In genomic region chr9:111679516-111679915, GRCm38 (mm10) we compare ENCODE assay signal across 31 mouse cellular contexts. TPM values are rescaled to one million over a fixed set of nuclear protein-coding genes. Genes with fewer than 3 reads are reported as not detected.
A peak's percentile ranks its signal among the peaks of the same experiment; 100 is the strongest.
DNase-seq lines count a peak whose midpoint lies in the region; ATAC-seq and TF ChIP-seq lines count a peak whose summit lies in the region.
"Had no signal": no experiment of that assay in that cellular context is flagged by ENCODE, and none has a peak within 500 bp of the region (broad histone marks: within the 10 kb centered on the region; RNA-seq: fewer than 3 reads in every experiment).

No protein-coding gene starts in this region.

- DNase-seq in forebrain, postnatal 0 days, result peak; percentile 6
- DNase-seq in lung, embryonic 14.5 days, result peak; percentile 55
- no peak for DNase-seq in lung, postnatal 36 days
- DNase-seq in Muller cell, postnatal 12 days (ENCODE audit: inconsistent ontology term), result peak; percentile 48
- no peak for DNase-seq in frontal cortex, postnatal 25 days (ENCODE audit: low spot score in 2 of 2)
- no peak for DNase-seq in left cerebral cortex, adult 8-10 months (ENCODE audit: low spot score in 2 of 2)
- DNase-seq: adrenal gland, adult 8-10 months; adrenal gland, postnatal 25 days; B cell, adult 2 months; cerebellum, adult 11 months; cerebellum, adult 2 months; cerebellum, adult 9-11 months; cerebellum, postnatal 25 days; gastrocnemius, postnatal 10 days; gastrocnemius, postnatal 36 days; heart, adult 2 months; heart, postnatal 14 days; heart, postnatal 4 days had no signal

- WGBS in forebrain, postnatal 0 days, result 16% methylated on average over 2 of the region's 2 CpGs
- WGBS in forebrain, embryonic 12.5 days, result 48% methylated on average over 2 of the region's 2 CpGs
- 16% methylated on average over 2 of the region's 2 CpGs for WGBS in lung, embryonic 14.5 days

- H3K36me3 ChIP-seq in forebrain, postnatal 0 days (ENCODE audit: insufficient read depth), result no peaks in the 10 kb centered on the region
- H3K36me3 ChIP-seq in forebrain, embryonic 12.5 days (replicated peaks), result no peaks in the 10 kb centered on the region
- H3K36me3 ChIP-seq in lung, embryonic 14.5 days (ENCODE audit: insufficient read depth), result no peaks in the 10 kb centered on the region
- H3K36me3 ChIP-seq: embryonic facial prominence, embryonic 12.5 days; embryonic facial prominence, embryonic 15.5 days; G1E; heart, embryonic 10.5 days; heart, embryonic 13.5 days; hindbrain, embryonic 12.5 days; hindbrain, embryonic 15.5 days; intestine, embryonic 15.5 days had no signal

- H3K9ac ChIP-seq in forebrain, postnatal 0 days, result no peak overlapping the region
- no peak overlapping the region for H3K9ac ChIP-seq in forebrain, embryonic 12.5 days
- no peak overlapping the region for H3K9ac ChIP-seq in lung, embryonic 14.5 days
- H3K9ac ChIP-seq: embryonic facial prominence, embryonic 12.5 days; embryonic facial prominence, embryonic 15.5 days; heart, embryonic 13.5 days; hindbrain, embryonic 12.5 days; hindbrain, embryonic 15.5 days; intestine, embryonic 15.5 days had no signal

- no peaks in the 10 kb centered on the region for H3K4me1 ChIP-seq in forebrain, postnatal 0 days (ENCODE audit: insufficient read depth)
- no peaks in the 10 kb centered on the region for H3K4me1 ChIP-seq in forebrain, embryonic 12.5 days
- H3K4me1 ChIP-seq in lung, embryonic 14.5 days (ENCODE audit: insufficient read depth), result no peaks in the 10 kb centered on the region
- H3K4me1 ChIP-seq: embryonic facial prominence, embryonic 12.5 days; embryonic facial prominence, embryonic 15.5 days; heart, embryonic 10.5 days; heart, embryonic 13.5 days; hindbrain, embryonic 12.5 days; hindbrain, embryonic 15.5 days; intestine, embryonic 15.5 days had no signal

- H3K9me3 ChIP-seq in forebrain, postnatal 0 days (ENCODE audit: low read length), result no peaks in the 10 kb centered on the region
- H3K9me3 ChIP-seq in forebrain, embryonic 12.5 days, result no peaks in the 10 kb centered on the region
- no peaks in the 10 kb centered on the region for H3K9me3 ChIP-seq in lung, embryonic 14.5 days (ENCODE audit: low read depth, low read length)
- H3K9me3 ChIP-seq: embryonic facial prominence, embryonic 12.5 days; embryonic facial prominence, embryonic 15.5 days; heart, embryonic 10.5 days; heart, embryonic 13.5 days; hindbrain, embryonic 12.5 days; hindbrain, embryonic 15.5 days; intestine, embryonic 15.5 days had no signal

- H3K27me3 ChIP-seq in forebrain, postnatal 0 days (ENCODE audit: insufficient read depth, low read length), result no peaks in the 10 kb centered on the region
- H3K27me3 ChIP-seq in forebrain, embryonic 12.5 days, result no peaks in the 10 kb centered on the region
- H3K27me3 ChIP-seq in lung, embryonic 14.5 days (ENCODE audit: insufficient read depth, low read length), result no peaks in the 10 kb centered on the region
- H3K27me3 ChIP-seq: CH12.LX; embryonic facial prominence, embryonic 12.5 days; embryonic facial prominence, embryonic 15.5 days; heart, embryonic 13.5 days; hindbrain, embryonic 12.5 days; hindbrain, embryonic 15.5 days; intestine, embryonic 15.5 days had no signal

- no peak overlapping the region for H3K4me3 ChIP-seq in forebrain, postnatal 0 days (ENCODE audit: low read depth, low read length)
- H3K4me3 ChIP-seq in forebrain, embryonic 12.5 days (replicated peaks), result no peak overlapping the region
- no peak overlapping the region for H3K4me3 ChIP-seq in lung, embryonic 14.5 days (ENCODE audit: low read depth, low read length)
- H3K4me3 ChIP-seq: embryonic facial prominence, embryonic 12.5 days; embryonic facial prominence, embryonic 15.5 days; heart, adult 2 months; heart, embryonic 10.5 days; heart, embryonic 13.5 days; hindbrain, embryonic 12.5 days; hindbrain, embryonic 15.5 days; intestine, embryonic 15.5 days had no signal

- no peak overlapping the region for H3K27ac ChIP-seq in forebrain, postnatal 0 days (ENCODE audit: low read depth, low read length)
- H3K27ac ChIP-seq in forebrain, embryonic 12.5 days, result no peak overlapping the region
- no peak overlapping the region for H3K27ac ChIP-seq in lung, embryonic 14.5 days (ENCODE audit: low read depth)
- H3K27ac ChIP-seq: embryonic facial prominence, embryonic 12.5 days; embryonic facial prominence, embryonic 15.5 days; heart, adult 2 months; heart, embryonic 10.5 days; heart, embryonic 13.5 days; hindbrain, embryonic 12.5 days; hindbrain, embryonic 15.5 days; intestine, embryonic 15.5 days had no signal

- ATAC-seq in forebrain, postnatal 0 days, result no peak
- ATAC-seq in forebrain, embryonic 12.5 days (ENCODE audit: low FRiP score), result no peak
- ATAC-seq in lung, embryonic 14.5 days (ENCODE audit: insufficient read depth), result no peak; the same call in 1 of the 2 replicates
- ATAC-seq: activated CD4-positive, CD25-positive, alpha-beta regulatory T cell, adult 4 months; intestine, embryonic 15.5 days had no signal

- H3K4me2 ChIP-seq in forebrain, postnatal 0 days (ENCODE audit: low read depth), result no peak overlapping the region
- no peak overlapping the region for H3K4me2 ChIP-seq in forebrain, embryonic 12.5 days
- no peak overlapping the region for H3K4me2 ChIP-seq in lung, embryonic 14.5 days
- H3K4me2 ChIP-seq: embryonic facial prominence, embryonic 12.5 days; embryonic facial prominence, embryonic 15.5 days; heart, embryonic 13.5 days; hindbrain, embryonic 12.5 days; hindbrain, embryonic 15.5 days; intestine, embryonic 15.5 days had no signal

- TF ChIP-seq CTCF in forebrain, postnatal 0 days (IDR thresholded peaks at IDR 0.05; ENCODE audit: low read depth), result no peak
- TF ChIP-seq CTCF in lung, embryonic 14.5 days (IDR thresholded peaks at IDR 0.05; ENCODE audit: low read depth), result no peak

RNA-seq across cellular contexts. Expression of gene Stac, which starts 10.6 kb away (rescaled TPM):
- 6.2 and 7.5 TPM in 2 replicates for total RNA-seq in forebrain, postnatal 0 days (2014; rRNA removed)
- polyA plus RNA-seq in forebrain, postnatal 0 days (2015; fragmentation: Nextera tagmentation; extraction: Ambion mirVana), result 5.6 and 7.1 TPM in 2 replicates
- polyA plus RNA-seq in forebrain, embryonic 12.5 days (2016; fragmentation: Nextera tagmentation; extraction: Ambion mirVana), result 2.3 and 3.1 TPM in 2 replicates
- polyA plus RNA-seq in lung, embryonic 14.5 days (2014; fragmentation: Nextera tagmentation; extraction: Ambion mirVana), result 0.12 and 0.16 TPM in 2 replicates
- total RNA-seq in left cerebral cortex, adult 8-10 months (2022), result 1 to 10 TPM; 1.3 to 2.0 (median 1.5) TPM
- total RNA-seq: CH12.LX; common myeloid progenitor, adult 5-6 weeks; granulocyte monocyte progenitor cell, adult 5-6 weeks had no signal
- polyA plus RNA-seq: activated CD4-positive, CD25-positive, alpha-beta regulatory T cell, adult 4 months; G1E had no signal

Comparison
In these comparisons a context has a peak if more than half of its experiments do, and no peak if none do; other contexts are left out.
1. DNase-seq: peak in forebrain, postnatal 0 days (single experiment), lung, embryonic 14.5 days (single experiment) and Muller cell, postnatal 12 days (single experiment); none in lung, postnatal 36 days (single experiment), frontal cortex, postnatal 25 days (0 of 2) and left cerebral cortex, adult 8-10 months (0 of 2).